9 mouse cellular contexts compared by ENCODE assay signal in the genomic region with DNA sequence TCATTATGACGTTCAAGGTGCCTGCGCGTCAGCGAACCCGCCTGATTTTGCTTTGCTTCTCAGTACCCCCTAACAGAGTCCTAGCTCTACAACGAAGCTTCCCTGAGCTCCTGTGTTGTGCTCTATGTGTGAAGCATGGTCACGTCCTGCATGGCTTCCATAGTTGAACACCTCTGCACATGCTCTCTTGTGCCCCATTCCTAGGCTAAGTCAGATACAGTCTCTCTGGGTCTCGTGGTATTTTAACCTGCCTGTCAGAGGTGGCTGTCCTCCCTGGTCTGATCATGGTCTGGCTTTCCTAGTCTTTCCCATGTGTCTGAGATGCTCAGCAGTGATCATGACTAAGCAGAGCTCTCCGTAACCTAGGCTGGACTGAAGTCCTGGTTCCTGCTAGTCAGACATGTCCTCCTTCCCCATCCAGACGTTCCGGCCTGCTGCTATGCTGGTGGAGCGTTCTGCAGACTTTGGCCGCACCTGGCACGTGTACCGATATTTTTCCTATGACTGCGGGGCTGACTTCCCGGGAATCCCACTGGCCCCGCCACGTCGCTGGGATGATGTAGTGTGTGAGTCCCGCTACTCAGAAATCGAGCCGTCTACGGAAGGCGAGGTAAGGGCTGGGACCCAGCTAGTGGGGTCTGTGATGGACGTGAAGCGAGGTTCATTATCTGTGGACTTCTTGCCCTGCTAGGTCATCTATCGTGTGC. TPM values are rescaled to one million over a fixed set of nuclear protein-coding genes. Genes with fewer than 3 reads are reported as not detected.
A peak's percentile ranks its signal among the peaks of the same experiment; 100 is the strongest.
DNase-seq lines count a peak whose midpoint lies in the region; ATAC-seq and TF ChIP-seq lines count a peak whose summit lies in the region.
"Had no signal": no experiment of that assay in that cellular context is flagged by ENCODE, and none has a peak within 500 bp of the region (broad histone marks: within the 10 kb centered on the region; RNA-seq: fewer than 3 reads in every experiment).

No protein-coding gene starts in this region.

- H3K4me2 ChIP-seq in hindbrain, embryonic 11.5 days (replicated peaks; ENCODE audit: low read depth, low read length) = no peak overlapping the region
- no peak overlapping the region for H3K4me2 ChIP-seq in hindbrain, embryonic 13.5 days
- H3K4me2 ChIP-seq in embryonic facial prominence, embryonic 14.5 days (ENCODE audit: low read depth, low read length) = peak overlapping the region; percentile 78
- H3K4me2 ChIP-seq in limb, embryonic 12.5 days = peak overlapping the region; percentile 91

- no peak for TF ChIP-seq CTCF in E14TG2a.4 (conservative IDR thresholded peaks at IDR 0.05; ENCODE audit: low read length)

- no peak overlapping the region for H3K27ac ChIP-seq in hindbrain, embryonic 11.5 days (ENCODE audit: low read depth, low read length)
- no peak overlapping the region for H3K27ac ChIP-seq in hindbrain, embryonic 13.5 days
- H3K27ac ChIP-seq in embryonic facial prominence, embryonic 14.5 days (replicated peaks; ENCODE audit: low read depth, low read length) = no peak overlapping the region
- H3K27ac ChIP-seq in limb, embryonic 12.5 days = peak overlapping the region; percentile 35; the same call in 1 of the 2 replicates

- H3K9me3 ChIP-seq in hindbrain, embryonic 11.5 days (ENCODE audit: control insufficient read depth, low read length) = no peaks in the 10 kb centered on the region
- H3K9me3 ChIP-seq in hindbrain, embryonic 13.5 days = no peaks in the 10 kb centered on the region
- no peaks in the 10 kb centered on the region for H3K9me3 ChIP-seq in E14TG2a.4 (ENCODE audit: low read length)
- no peaks in the 10 kb centered on the region for H3K9me3 ChIP-seq in embryonic facial prominence, embryonic 14.5 days (ENCODE audit: control insufficient read depth, low read length)
- H3K9me3 ChIP-seq in limb, embryonic 12.5 days = no peaks in the 10 kb centered on the region

- no peaks in the 10 kb centered on the region for H3K36me3 ChIP-seq in hindbrain, embryonic 11.5 days (ENCODE audit: control insufficient read depth, insufficient read depth, low read length)
- H3K36me3 ChIP-seq in hindbrain, embryonic 13.5 days = peaks cover 1% of the 10 kb centered on the region
- peaks cover 31% of the 10 kb centered on the region for H3K36me3 ChIP-seq in E14TG2a.4 (ENCODE audit: insufficient read depth, low read length)
- H3K36me3 ChIP-seq in embryonic facial prominence, embryonic 14.5 days (ENCODE audit: control insufficient read depth, insufficient read depth, low read length) = peaks cover 53% of the 10 kb centered on the region
- H3K36me3 ChIP-seq in limb, embryonic 12.5 days = peaks cover 48% of the 10 kb centered on the region

- 92% methylated on average over 28 of the region's 28 CpGs for WGBS in hindbrain, embryonic 11.5 days
- WGBS in hindbrain, embryonic 13.5 days = 94% methylated on average over 28 of the region's 28 CpGs
- 93% methylated on average over 28 of the region's 28 CpGs for WGBS in embryonic facial prominence, embryonic 14.5 days
- 92% methylated on average over 28 of the region's 28 CpGs for WGBS in limb, embryonic 12.5 days

- H3K9ac ChIP-seq in hindbrain, embryonic 11.5 days (ENCODE audit: low read depth, low read length) = no peak overlapping the region
- H3K9ac ChIP-seq in hindbrain, embryonic 13.5 days = no peak overlapping the region
- peak overlapping the region; percentile 78 for H3K9ac ChIP-seq in embryonic facial prominence, embryonic 14.5 days (ENCODE audit: low read depth, low read length)
- H3K9ac ChIP-seq in limb, embryonic 12.5 days (replicated peaks) = peak overlapping the region; percentile 73; the same call in 1 of the 2 replicates

- H3K4me3 ChIP-seq in hindbrain, embryonic 11.5 days (ENCODE audit: low read depth, low read length) = 0 out of 2 replicates have a peak overlapping the region, but pooled peaks have one; percentile 4
- H3K4me3 ChIP-seq in hindbrain, embryonic 13.5 days = no peak overlapping the region
- peak overlapping the region; percentile 74 for H3K4me3 ChIP-seq in E14TG2a.4 (replicated peaks; ENCODE audit: low read length)
- H3K4me3 ChIP-seq in embryonic facial prominence, embryonic 14.5 days (ENCODE audit: low read depth, low read length) = peak overlapping the region; percentile 67
- peak overlapping the region; percentile 58 for H3K4me3 ChIP-seq in limb, embryonic 12.5 days (replicated peaks)

- ATAC-seq in hindbrain, embryonic 11.5 days (ENCODE audit: low FRiP score) = no peak
- no peak for ATAC-seq in hindbrain, embryonic 13.5 days (ENCODE audit: low FRiP score)
- no peak for ATAC-seq in embryonic facial prominence, embryonic 14.5 days (ENCODE audit: low read depth)
- ATAC-seq in limb, embryonic 12.5 days (ENCODE audit: insufficient number of reproducible peaks, insufficient read depth, low FRiP score, low TSS enrichment, low read depth) = no peak

- H3K4me1 ChIP-seq in hindbrain, embryonic 11.5 days (replicated peaks; ENCODE audit: control insufficient read depth, insufficient read depth, low read length) = peaks cover 3% of the 10 kb centered on the region; the same call in 1 of the 2 replicates
- peaks cover 23% of the 10 kb centered on the region for H3K4me1 ChIP-seq in hindbrain, embryonic 13.5 days (replicated peaks)
- peaks cover 71% of the 10 kb centered on the region for H3K4me1 ChIP-seq in E14TG2a.4 (replicated peaks; ENCODE audit: low read depth, low read length)
- H3K4me1 ChIP-seq in embryonic facial prominence, embryonic 14.5 days (ENCODE audit: control insufficient read depth, insufficient read depth, low read length) = peaks cover 17% of the 10 kb centered on the region
- H3K4me1 ChIP-seq in limb, embryonic 12.5 days (replicated peaks) = peaks cover 19% of the 10 kb centered on the region

- DNase-seq in hindbrain, embryonic 11.5 days (ENCODE audit: low spot score) = no peak
- no peak for DNase-seq in embryonic facial prominence, embryonic 14.5 days (ENCODE audit: low spot score)
- DNase-seq in cerebellum, postnatal 14 days = no peak
- no peak for DNase-seq in gastrocnemius, adult 18-20 months (ENCODE audit: low spot score)
- no peak for DNase-seq in urinary bladder, adult 2 months (ENCODE audit: low spot score)
- DNase-seq: cerebellum, adult 18-20 months had no signal

- no peaks in the 10 kb centered on the region for H3K27me3 ChIP-seq in hindbrain, embryonic 11.5 days (ENCODE audit: control insufficient read depth, insufficient read depth, low read length)
- no peaks in the 10 kb centered on the region for H3K27me3 ChIP-seq in hindbrain, embryonic 13.5 days
- peaks cover 11% of the 10 kb centered on the region for H3K27me3 ChIP-seq in E14TG2a.4 (ENCODE audit: insufficient read depth, low read length)
- H3K27me3 ChIP-seq in embryonic facial prominence, embryonic 14.5 days (replicated peaks; ENCODE audit: control insufficient read depth, insufficient read depth, low read length) = no peaks in the 10 kb centered on the region
- H3K27me3 ChIP-seq in limb, embryonic 12.5 days = no peaks in the 10 kb centered on the region

RNA-seq across cellular contexts. Expression of gene Lamb2, which starts 1.4 kb away (rescaled TPM):
- polyA plus RNA-seq in hindbrain, embryonic 11.5 days (2014; fragmentation: Nextera tagmentation; extraction: Ambion mirVana) = 11.3 and 13.4 TPM in 2 replicates
- 20.9 and 21.6 TPM in 2 replicates for polyA plus RNA-seq in hindbrain, embryonic 13.5 days (2015; fragmentation: Nextera tagmentation; extraction: Ambion mirVana)
- polyA plus RNA-seq in embryonic facial prominence, embryonic 14.5 days (2014; fragmentation: Nextera tagmentation; extraction: Ambion mirVana) = 63.8 and 67.2 TPM in 2 replicates
- polyA plus RNA-seq in limb, embryonic 12.5 days (2016; fragmentation: Nextera tagmentation; extraction: Ambion mirVana) = 40.8 and 43.7 TPM in 2 replicates
- total RNA-seq in gastrocnemius, adult 18-20 months (2021) = 100 to 1,000 TPM; 117 to 126 TPM
- 147 and 181 TPM in 2 replicates for polyA plus RNA-seq in urinary bladder, adult 2 months (2012; rRNA removed)

RNA-seq across cellular contexts. Expression of gene Usp19, which starts 9.4 kb away (rescaled TPM):
- 58.9 and 60.4 TPM in 2 replicates for polyA plus RNA-seq in hindbrain, embryonic 11.5 days (2014; fragmentation: Nextera tagmentation; extraction: Ambion mirVana)
- polyA plus RNA-seq in hindbrain, embryonic 13.5 days (2015; fragmentation: Nextera tagmentation; extraction: Ambion mirVana) = 71.9 and 74.1 TPM in 2 replicates
- polyA plus RNA-seq in embryonic facial prominence, embryonic 14.5 days (2014; fragmentation: Nextera tagmentation; extraction: Ambion mirVana) = 57.6 and 57.8 TPM in 2 replicates
- polyA plus RNA-seq in limb, embryonic 12.5 days (2016; fragmentation: Nextera tagmentation; extraction: Ambion mirVana) = 99.3 and 99.7 TPM in 2 replicates
- 100 to 1,000 TPM; 126 to 127 TPM for total RNA-seq in gastrocnemius, adult 18-20 months (2021)
- polyA plus RNA-seq in urinary bladder, adult 2 months (2012; rRNA removed) = 133 and 144 TPM in 2 replicates

RNA-seq across cellular contexts. Expression of gene Klhdc8b, which starts 19.6 kb away (rescaled TPM):
- 23.8 and 28.8 TPM in 2 replicates for polyA plus RNA-seq in hindbrain, embryonic 11.5 days (2014; fragmentation: Nextera tagmentation; extraction: Ambion mirVana)
- polyA plus RNA-seq in hindbrain, embryonic 13.5 days (2015; fragmentation: Nextera tagmentation; extraction: Ambion mirVana) = 66.4 and 69.1 TPM in 2 replicates
- polyA plus RNA-seq in embryonic facial prominence, embryonic 14.5 days (2014; fragmentation: Nextera tagmentation; extraction: Ambion mirVana) = 23.7 and 27.6 TPM in 2 replicates
- 33.0 and 36.0 TPM in 2 replicates for polyA plus RNA-seq in limb, embryonic 12.5 days (2016; fragmentation: Nextera tagmentation; extraction: Ambion mirVana)
- total RNA-seq in gastrocnemius, adult 18-20 months (2021) = 1 to 10 TPM; 1.8 to 2.2 TPM
- 83.4 and 103 TPM in 2 replicates for polyA plus RNA-seq in urinary bladder, adult 2 months (2012; rRNA removed)

RNA-seq across cellular contexts. Expression of gene Ccdc71, which starts 20.6 kb away (rescaled TPM):
- polyA plus RNA-seq in hindbrain, embryonic 11.5 days (2014; fragmentation: Nextera tagmentation; extraction: Ambion mirVana) = 44.1 TPM in 2 replicates
- 58.0 and 59.4 TPM in 2 replicates for polyA plus RNA-seq in hindbrain, embryonic 13.5 days (2015; fragmentation: Nextera tagmentation; extraction: Ambion mirVana)
- 42.0 and 42.2 TPM in 2 replicates for polyA plus RNA-seq in embryonic facial prominence, embryonic 14.5 days (2014; fragmentation: Nextera tagmentation; extraction: Ambion mirVana)
- polyA plus RNA-seq in limb, embryonic 12.5 days (2016; fragmentation: Nextera tagmentation; extraction: Ambion mirVana) = 44.6 and 49.5 TPM in 2 replicates
- total RNA-seq in gastrocnemius, adult 18-20 months (2021) = 10 to 100 TPM; 14.4 to 15.2 TPM
- 24.5 and 25.9 TPM in 2 replicates for polyA plus RNA-seq in urinary bladder, adult 2 months (2012; rRNA removed)

RNA-seq across cellular contexts. Expression of gene Qars, which starts 26.5 kb away (rescaled TPM):
- 98.1 and 101 TPM in 2 replicates for polyA plus RNA-seq in hindbrain, embryonic 11.5 days (2014; fragmentation: Nextera tagmentation; extraction: Ambion mirVana)
- 71.5 and 77.8 TPM in 2 replicates for polyA plus RNA-seq in hindbrain, embryonic 13.5 days (2015; fragmentation: Nextera tagmentation; extraction: Ambion mirVana)
- 97.2 and 116 TPM in 2 replicates for polyA plus RNA-seq in embryonic facial prominence, embryonic 14.5 days (2014; fragmentation: Nextera tagmentation; extraction: Ambion mirVana)
- 106 and 112 TPM in 2 replicates for polyA plus RNA-seq in limb, embryonic 12.5 days (2016; fragmentation: Nextera tagmentation; extraction: Ambion mirVana)
- total RNA-seq in gastrocnemius, adult 18-20 months (2021) = 10 to 100 TPM; 83.0 to 86.4 TPM
- polyA plus RNA-seq in urinary bladder, adult 2 months (2012; rRNA removed) = 145 and 162 TPM in 2 replicates

Comparison
In these comparisons a context has a peak if more than half of its experiments do, and no peak if none do; other contexts are left out.
1. H3K4me2 ChIP-seq: peak in embryonic facial prominence, embryonic 14.5 days (single experiment) and limb, embryonic 12.5 days (single experiment); none in hindbrain, embryonic 11.5 days (single experiment) and hindbrain, embryonic 13.5 days (single experiment).
2. H3K9ac ChIP-seq: peak in embryonic facial prominence, embryonic 14.5 days (single experiment) and limb, embryonic 12.5 days (single experiment); none in hindbrain, embryonic 11.5 days (single experiment) and hindbrain, embryonic 13.5 days (single experiment).